Mouse (Mus musculus): ENCODE data around the gene Pdlim5.

Gene Pdlim5

GRCm38 (mm10) chr3:142339440-142340251, 55.9 kb downstream of the Pdlim5 start:
- peak; percentile 38 to 65 for DNase-seq (ENCODE audit: low spot score in 2 of 2)

GRCm38 (mm10) chr3:142338058-142338457, 57.4 kb downstream of the Pdlim5 start:
- DNase-seq (ENCODE audit: low spot score in 2 of 2): no peak

- no peak for DNase-seq (ENCODE audit: low spot score in 2 of 2)
Measured at GRCm38 (mm10) chr3:142334496-142334895, 61.0 kb downstream of the Pdlim5 start.

GRCm38 (mm10) chr3:142333458-142333857, 62.0 kb downstream of the Pdlim5 start:
- DNase-seq (ENCODE audit: low spot score in 2 of 2): no peak

GRCm38 (mm10) chr3:142332716-142333115, 62.8 kb downstream of the Pdlim5 start:
- no peak for DNase-seq (ENCODE audit: low spot score in 2 of 2)

GRCm38 (mm10) chr3:142331872-142332554, 63.5 kb downstream of the Pdlim5 start:
- DNase-seq (ENCODE audit: low spot score in 2 of 2): no peak

- no peak for DNase-seq (ENCODE audit: low spot score in 2 of 2)
Measured at GRCm38 (mm10) chr3:142330425-142330824, 65.1 kb downstream of the Pdlim5 start.

- DNase-seq (ENCODE audit: low spot score in 2 of 2): no peak
Measured at GRCm38 (mm10) chr3:142323592-142323991, 71.9 kb downstream of the Pdlim5 start.

- no peak for DNase-seq (ENCODE audit: low spot score in 2 of 2)
Measured at GRCm38 (mm10) chr3:142321930-142322329, 73.6 kb downstream of the Pdlim5 start.

- DNase-seq (ENCODE audit: low spot score in 2 of 2): no peak
Measured at GRCm38 (mm10) chr3:142318147-142318546, 77.3 kb downstream of the Pdlim5 start.

GRCm38 (mm10) chr3:142316138-142316740, 79.3 kb downstream of the Pdlim5 start:
- DNase-seq (ENCODE audit: low spot score in 2 of 2): no peak

GRCm38 (mm10) chr3:142311075-142311474, 84.4 kb downstream of the Pdlim5 start:
- DNase-seq (ENCODE audit: low spot score in 2 of 2): no peak

- DNase-seq (ENCODE audit: low spot score in 2 of 2): no peak
Measured at GRCm38 (mm10) chr3:142310446-142310845, 85.0 kb downstream of the Pdlim5 start.

- DNase-seq (ENCODE audit: low spot score in 2 of 2): no peak
Measured at GRCm38 (mm10) chr3:142295287-142295676, 100.2 kb downstream of the Pdlim5 start.

GRCm38 (mm10) chr3:142294616-142295286, 100.7 kb downstream of the Pdlim5 start:
- no peak for DNase-seq (ENCODE audit: low spot score in 2 of 2)

GRCm38 (mm10) chr3:142293561-142293960, 101.9 kb downstream of the Pdlim5 start:
- DNase-seq (ENCODE audit: low spot score in 2 of 2): no peak

- DNase-seq (ENCODE audit: low spot score in 2 of 2): peak; percentile 21 to 26
Measured at GRCm38 (mm10) chr3:142282706-142283105, 112.8 kb downstream of the Pdlim5 start.

- no peak for DNase-seq (ENCODE audit: low spot score in 2 of 2)
Measured at GRCm38 (mm10) chr3:142281656-142282055, 113.8 kb downstream of the Pdlim5 start.

GRCm38 (mm10) chr3:142281093-142281445, 114.4 kb downstream of the Pdlim5 start:
- no peak for DNase-seq (ENCODE audit: low spot score in 2 of 2)

GRCm38 (mm10) chr3:142280366-142281092, 115.0 kb downstream of the Pdlim5 start:
- no peak for DNase-seq (ENCODE audit: low spot score in 2 of 2)

GRCm38 (mm10) chr3:142279011-142279410, 116.5 kb downstream of the Pdlim5 start:
- no peak for DNase-seq (ENCODE audit: low spot score in 2 of 2)

Measured in urinary bladder, adult 18-20 months (tissue).